Mouse (Mus musculus): ENCODE results near the gene Nup133.

The Nup133 gene

DNA sequence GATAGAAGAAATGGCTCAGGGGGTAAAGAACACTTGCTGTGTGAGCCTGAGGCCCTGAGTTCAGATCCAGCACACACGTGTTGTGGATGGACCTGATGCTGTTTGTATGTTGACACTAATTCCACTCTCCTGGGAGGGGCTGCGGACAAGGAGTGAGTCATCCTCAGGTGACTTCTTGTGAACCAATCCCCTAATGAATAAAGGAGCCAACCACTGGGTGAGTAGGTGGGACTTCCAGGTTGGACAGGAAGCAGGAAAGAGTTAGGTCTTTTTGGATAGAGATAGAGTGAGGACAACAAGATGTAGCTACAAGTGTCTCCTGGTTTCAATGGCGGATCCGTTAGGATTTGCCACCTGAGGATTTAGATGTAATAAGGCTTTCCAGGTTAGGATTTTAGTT, 99.7 kb downstream of the Nup133 start:
- in situ Hi-C loops (cut with MboI, MseI), result no loop called here

DNA sequence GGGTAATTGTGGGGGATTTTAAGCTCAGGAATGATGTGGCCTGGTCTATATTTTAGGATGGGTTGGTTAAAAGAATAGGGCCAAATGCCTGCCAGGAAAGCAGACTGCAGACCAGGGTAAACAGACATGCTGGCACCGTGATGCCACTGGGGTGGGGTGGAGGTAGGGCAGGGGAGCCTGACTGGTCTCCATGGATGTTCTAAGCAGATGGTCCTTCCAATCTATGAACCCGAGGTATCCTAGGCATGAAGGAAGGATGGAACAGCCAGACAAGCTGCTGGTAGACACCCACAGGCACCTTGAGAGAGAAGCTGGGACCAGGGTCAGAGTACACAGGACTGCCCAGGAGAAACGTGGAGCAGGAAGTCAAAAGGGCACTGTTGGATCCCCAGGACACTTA, 101.5 kb downstream of the Nup133 start:
- in situ Hi-C loops (cut with MboI, MseI), result no loop called here
